Comparison of ENCODE assay signal across 8 mouse cellular contexts in genomic region chr5:36323526-36323925, GRCm38 (mm10).
A peak's percentile ranks its signal among the peaks of the same experiment; 100 is the strongest.
DNase-seq lines count a peak whose midpoint lies in the region; ATAC-seq and TF ChIP-seq lines count a peak whose summit lies in the region.

No protein-coding gene starts in this region.

- H3K9me3 ChIP-seq in forebrain, embryonic 14.5 days (replicated peaks; ENCODE audit: control insufficient read depth, low read length), result no peaks in the 10 kb centered on the region

- peak; percentile 54 for ATAC-seq in CD4-positive, CD25-positive, alpha-beta regulatory T cell, adult 4 months
- ATAC-seq in forebrain, embryonic 14.5 days, result peak; percentile 78

- no peaks in the 10 kb centered on the region for H3K27me3 ChIP-seq in forebrain, embryonic 14.5 days (replicated peaks; ENCODE audit: control insufficient read depth, insufficient read depth, low read length)

- TF ChIP-seq POLR2A in brain, embryonic 14.5 days (IDR thresholded peaks at IDR 0.05; ENCODE audit: borderline replicate concordance, extremely low read depth, insufficient read depth, insufficient read length, poor library complexity, severe bottlenecking), result no peak
- no peak for TF ChIP-seq POLR2A in lung, adult 2 months (IDR thresholded peaks at IDR 0.05; ENCODE audit: borderline replicate concordance, extremely low read depth, low read depth, low read length)
- TF ChIP-seq POLR2A in olfactory bulb, adult 2 months (IDR thresholded peaks at IDR 0.05; ENCODE audit: insufficient read depth, low read depth, low read length), result no peak

- peak; percentile 80 for TF ChIP-seq CTCF in brain, embryonic 14.5 days (IDR thresholded peaks at IDR 0.05; ENCODE audit: borderline replicate concordance, extremely low read depth, insufficient read depth, insufficient read length)
- TF ChIP-seq CTCF in lung, adult 2 months (IDR thresholded peaks at IDR 0.05; ENCODE audit: insufficient read depth, low read length), result peak; percentile 80
- peak; percentile 82 for TF ChIP-seq CTCF in olfactory bulb, adult 2 months (IDR thresholded peaks at IDR 0.05; ENCODE audit: insufficient read depth, low read depth, low read length)

- intact Hi-C loops in heart, postnatal 14 days (cut with DNase I), result loop anchor here (1.0 to 5.0 kb wide), 3 partner anchors 75 to 291 kb away; partner anchors contain the start of gene Sorcs2

- peak; percentile 75 for DNase-seq in brain, embryonic 14.5 days (ENCODE audit: low read depth)
- peak; percentile 70 for DNase-seq in forebrain, embryonic 14.5 days (ENCODE audit: low spot score)
- peak; percentile 82 to 91 for DNase-seq in heart, postnatal 14 days
- DNase-seq in kidney, postnatal 36 days, result peak; percentile 76 to 93
- peak; percentile 82 for DNase-seq in lung, adult 2 months
- DNase-seq in testis, postnatal 14 days (ENCODE audit: low spot score), result peak; percentile 41

- H3K4me3 ChIP-seq in forebrain, embryonic 14.5 days (ENCODE audit: low read depth, low read length), result no peak overlapping the region
- no peak overlapping the region for H3K4me3 ChIP-seq in lung, adult 2 months (replicated peaks; ENCODE audit: extremely low read depth, low read depth, low read length)
- H3K4me3 ChIP-seq in olfactory bulb, adult 2 months (ENCODE audit: insufficient read depth, low read depth, low read length), result no peak overlapping the region

- 0% methylated on average over 2 of the region's 2 CpGs for WGBS in forebrain, embryonic 14.5 days
- 4% methylated on average over 2 of the region's 2 CpGs for WGBS in lung, adult 2 months
- 31% methylated on average over 2 of the region's 2 CpGs for WGBS in olfactory bulb, adult 2 months

- no peak overlapping the region for H3K9ac ChIP-seq in forebrain, embryonic 14.5 days (ENCODE audit: low read length)

- peaks cover 14% of the 10 kb centered on the region for H3K4me1 ChIP-seq in forebrain, embryonic 14.5 days (ENCODE audit: control insufficient read depth, insufficient read depth, low read length)
- H3K4me1 ChIP-seq in lung, adult 2 months (ENCODE audit: control insufficient read depth, insufficient read depth, low read length), result no peaks in the 10 kb centered on the region
- H3K4me1 ChIP-seq in olfactory bulb, adult 2 months (ENCODE audit: control insufficient read depth, insufficient read depth, low read length), result peaks cover 47% of the 10 kb centered on the region

- no peak overlapping the region for H3K4me2 ChIP-seq in forebrain, embryonic 14.5 days (ENCODE audit: low read length)

- H3K27ac ChIP-seq in forebrain, embryonic 14.5 days (ENCODE audit: low read depth, low read length), result no peak overlapping the region
- H3K27ac ChIP-seq in olfactory bulb, adult 2 months (ENCODE audit: insufficient read depth, low read depth, low read length), result 0 out of 2 replicates have a peak overlapping the region, but pooled peaks have one; percentile 10

- H3K36me3 ChIP-seq in forebrain, embryonic 14.5 days (ENCODE audit: control insufficient read depth, insufficient read depth, low read length), result no peaks in the 10 kb centered on the region
